Mouse (Mus musculus) testis, adult 2 months (tissue): ENCODE results near the gene Mycbp2. TPM values are rescaled to one million over a fixed set of nuclear protein-coding genes. Genes with fewer than 3 reads are reported as not detected.
A peak's percentile ranks its signal among the peaks of the same experiment; 100 is the strongest.

Source experiments
- H3K27ac ChIP-seq: fragments of 200-500 bp; 2 replicates; pipeline ENCODE4 v1.5.1; 2012; ENCODE audit warnings: low read depth, low read length; ENCODE audit not compliant: control insufficient read depth, insufficient read depth
- H3K27me3 ChIP-seq: fragments of 200-500 bp; 2 replicates; pipeline ENCODE4 v1.6.1; 2012; ENCODE audit warnings: mild to moderate bottlenecking, low read length, moderate library complexity; ENCODE audit not compliant: control insufficient read depth, insufficient read depth
- H3K36me3 ChIP-seq: fragments of 200-500 bp; 2 replicates; pipeline ENCODE4 v1.6.1; 2012; ENCODE audit warnings: mild to moderate bottlenecking, low read length; ENCODE audit not compliant: control insufficient read depth, insufficient read depth
- H3K4me1 ChIP-seq: fragments of 200-500 bp; 2 replicates; pipeline ENCODE4 v1.6.1; 2012; ENCODE audit warnings: low read length; ENCODE audit not compliant: control insufficient read depth, insufficient read depth
- H3K4me3 ChIP-seq: fragments of 200-500 bp; 2 replicates; pipeline ENCODE4 v1.5.1; 2012; ENCODE audit warnings: low read depth, mild to moderate bottlenecking, low read length, moderate library complexity, mixed read lengths; ENCODE audit not compliant: control insufficient read depth
- CTCF ChIP-seq: fragments of 200-500 bp; IDR thresholded peaks from 2 replicates; pipeline ENCODE4 v1.5.1; 2012; ENCODE audit warnings: low read depth, mild to moderate bottlenecking, inconsistent platforms, low read length, moderate library complexity; ENCODE audit not compliant: control insufficient read depth, insufficient read depth, insufficient replicate concordance
- POLR2A ChIP-seq: fragments of 200-500 bp; IDR thresholded peaks from 2 replicates; pipeline ENCODE4 v1.6.1; 2012; ENCODE audit warnings: low read depth, mild to moderate bottlenecking, inconsistent platforms, low read length, moderate library complexity; ENCODE audit not compliant: control insufficient read depth
- polyA plus RNA-seq: library from polyadenylated mRNA; depleted of rRNA; stranded (reverse); fragments of >200 nt; gene quantifications from 2 replicates; pipeline ENCODE4 v1.2.3, GENCODE M21; 2012

Gene Mycbp2
- polyA plus RNA-seq, 1 experiment = 31.6 TPM

DNA sequence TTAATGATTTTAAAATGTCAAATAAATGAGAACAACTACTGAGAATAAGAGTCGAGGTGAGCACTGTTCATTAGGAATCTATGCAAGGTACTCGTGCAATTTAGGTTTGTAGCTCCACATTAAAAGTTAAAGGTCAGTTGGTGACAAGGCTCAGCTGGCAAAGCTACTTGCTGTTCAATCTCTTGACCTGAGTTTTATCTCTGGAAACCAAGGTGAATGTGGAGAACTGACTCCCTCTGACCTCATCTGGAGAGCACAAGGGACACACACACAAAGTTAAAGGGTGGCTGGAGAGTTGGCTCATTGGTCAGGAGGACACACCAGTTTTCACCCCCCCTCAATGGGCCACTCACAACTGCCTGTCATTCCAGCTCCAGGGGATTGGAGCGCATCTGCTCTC, 245.4 kb downstream of the Mycbp2 start:
- H3K27ac ChIP-seq = no peak overlapping the region
- TF ChIP-seq POLR2A = no peak
- TF ChIP-seq CTCF = no peak
- H3K4me3 ChIP-seq = no peak overlapping the region
- H3K27me3 ChIP-seq = no peaks in the 10 kb centered on the region
- H3K36me3 ChIP-seq = no peaks in the 10 kb centered on the region
- no peaks in the 10 kb centered on the region; the same call in 1 of the 2 replicates for H3K4me1 ChIP-seq

DNA sequence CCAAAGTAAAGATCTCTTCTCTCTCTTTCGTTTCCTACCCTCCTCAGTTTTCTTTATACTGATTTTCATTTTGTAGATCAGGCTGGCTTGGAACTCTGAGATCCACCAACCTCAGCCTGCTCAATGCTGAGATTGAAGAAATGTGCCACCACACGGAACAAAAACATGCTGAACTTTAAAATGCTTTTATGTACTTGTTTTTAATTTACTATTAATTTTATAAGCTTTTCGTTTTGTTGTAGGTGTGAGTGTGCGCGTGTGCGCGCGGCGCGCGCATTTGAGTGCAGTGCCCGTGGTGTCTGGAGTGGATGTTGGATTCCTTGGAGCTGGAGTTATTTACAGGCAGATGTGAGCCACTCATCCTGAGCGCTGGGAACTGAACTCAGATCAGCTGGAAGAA, 246.3 kb downstream of the Mycbp2 start:
- TF ChIP-seq POLR2A (no peak), CTCF (no peak)
- no peaks in the 10 kb centered on the region; the same call in 1 of the 2 replicates for H3K4me1 ChIP-seq
- H3K4me3 ChIP-seq = no peak overlapping the region
- no peaks in the 10 kb centered on the region; the same call in 1 of the 2 replicates for H3K36me3 ChIP-seq
- no peaks in the 10 kb centered on the region for H3K27me3 ChIP-seq
- H3K27ac ChIP-seq = no peak overlapping the region

DNA sequence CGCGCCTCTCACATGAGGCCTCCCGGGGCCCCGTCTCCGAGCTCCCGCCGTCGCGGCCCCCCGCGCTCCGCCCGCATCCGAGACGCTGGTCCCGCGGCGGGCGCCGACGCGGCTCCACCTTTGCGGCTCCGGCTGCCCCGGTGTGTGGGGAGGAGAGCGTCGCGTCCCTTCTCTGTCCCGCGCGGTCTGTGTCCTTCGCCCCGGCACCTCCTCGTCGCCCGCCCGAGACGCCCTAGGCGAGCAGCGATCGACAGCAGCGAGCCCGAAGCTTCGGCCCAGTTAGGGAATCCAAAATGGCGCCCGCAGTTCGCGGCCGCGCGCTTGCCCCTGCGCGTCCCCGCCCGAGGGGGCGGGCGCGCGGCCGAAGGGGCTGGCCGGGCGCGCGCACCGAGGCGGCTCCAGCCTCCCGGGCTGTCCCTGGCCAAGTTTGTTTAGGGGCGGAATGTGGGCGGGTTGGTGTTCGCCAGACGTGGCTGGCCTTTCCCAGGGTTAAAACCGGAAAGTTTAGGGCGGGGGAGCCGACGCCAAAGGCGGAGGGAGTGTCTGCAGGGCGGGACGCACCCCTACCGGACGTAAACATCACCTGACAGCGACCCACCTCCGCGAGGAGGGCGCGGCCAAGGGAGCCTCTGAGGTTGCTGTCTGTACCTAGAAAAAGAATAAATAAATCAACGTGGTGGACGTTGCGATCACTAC, 247.2 kb downstream of the Mycbp2 start, which contains the start of gene Fbxl3:
Fbxl3 (minus strand) TSS at position 329 of the 696 bp plus-strand sequence.
- no peak; the same call in 1 of the 2 replicates for TF ChIP-seq POLR2A
- no peak for TF ChIP-seq CTCF
- Histone ChIP-seq H3K36me3 (no peaks in the 10 kb centered on the region; the same call in 1 of the 2 replicates), H3K4me3 (peak within 1 kb of the TSS; percentile 90), H3K27me3 (no peaks in the 10 kb centered on the region), H3K27ac (peak within 1 kb of the TSS; percentile 96), H3K4me1 (no peaks in the 10 kb centered on the region; the same call in 1 of the 2 replicates)

DNA sequence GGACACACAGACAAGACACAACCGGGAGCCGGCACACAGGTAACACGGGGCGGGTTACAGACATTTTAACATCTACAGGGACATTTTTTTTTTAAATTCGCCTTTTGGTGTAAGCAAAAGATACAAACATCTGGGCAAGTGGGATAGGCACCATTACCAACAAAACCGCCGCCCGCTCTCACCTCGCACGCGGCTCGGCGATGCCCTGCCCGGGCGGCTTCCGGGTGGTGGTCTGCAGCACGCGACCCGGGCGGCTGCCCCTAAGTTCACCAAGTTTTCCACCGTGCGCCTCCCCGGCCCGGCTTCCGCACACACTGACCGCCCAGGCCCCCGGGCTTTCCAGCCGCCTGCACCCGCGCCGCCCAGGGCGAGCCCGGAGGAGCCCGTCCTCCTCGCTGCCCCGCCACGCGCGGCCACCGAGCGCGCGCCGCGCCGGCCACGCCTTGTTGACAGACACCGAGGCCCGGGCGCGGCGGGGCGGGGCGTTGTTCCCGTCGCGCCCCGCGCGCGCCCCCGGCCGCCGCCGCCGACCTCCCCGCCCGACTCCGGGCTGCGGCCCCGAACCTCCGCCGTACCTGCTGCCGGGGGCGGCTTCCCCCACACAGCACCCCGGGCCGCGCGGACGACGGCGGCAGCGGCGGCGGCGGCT, 247.9 kb downstream of the Mycbp2 start:
- no peaks in the 10 kb centered on the region for H3K27me3 ChIP-seq
- peak overlapping the region; percentile 96 for H3K27ac ChIP-seq
- TF ChIP-seq CTCF = no peak
- TF ChIP-seq POLR2A = peak; percentile 32; the same call in 1 of the 2 replicates
- H3K4me1 ChIP-seq = no peaks in the 10 kb centered on the region; the same call in 1 of the 2 replicates
- H3K4me3 ChIP-seq = peak overlapping the region; percentile 90
- no peaks in the 10 kb centered on the region; the same call in 1 of the 2 replicates for H3K36me3 ChIP-seq

DNA sequence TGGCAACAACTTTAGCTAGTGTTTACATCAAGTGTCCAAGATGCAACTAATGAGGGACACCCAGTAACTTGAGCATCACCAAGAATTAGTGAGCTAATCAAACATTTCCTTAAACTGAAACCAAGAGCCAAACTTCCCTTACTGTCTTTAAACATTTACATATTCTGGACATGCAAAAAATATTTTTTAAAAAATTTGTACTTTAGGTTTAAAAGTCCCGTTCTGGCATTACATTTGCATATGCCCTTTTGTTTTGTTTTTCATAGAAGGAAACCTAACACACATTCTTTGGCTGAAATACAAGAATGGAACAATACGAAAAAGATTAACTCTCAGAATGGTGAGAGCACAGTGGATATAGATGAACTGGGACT, 248.4 kb downstream of the Mycbp2 start:
- H3K27me3 ChIP-seq = no peaks in the 10 kb centered on the region
- no peaks in the 10 kb centered on the region; the same call in 1 of the 2 replicates for H3K36me3 ChIP-seq
- no peaks in the 10 kb centered on the region; the same call in 1 of the 2 replicates for H3K4me1 ChIP-seq
- peak overlapping the region; percentile 96 for H3K27ac ChIP-seq
- TF ChIP-seq POLR2A = no peak
- no peak for TF ChIP-seq CTCF
- H3K4me3 ChIP-seq = peak overlapping the region; percentile 90

DNA sequence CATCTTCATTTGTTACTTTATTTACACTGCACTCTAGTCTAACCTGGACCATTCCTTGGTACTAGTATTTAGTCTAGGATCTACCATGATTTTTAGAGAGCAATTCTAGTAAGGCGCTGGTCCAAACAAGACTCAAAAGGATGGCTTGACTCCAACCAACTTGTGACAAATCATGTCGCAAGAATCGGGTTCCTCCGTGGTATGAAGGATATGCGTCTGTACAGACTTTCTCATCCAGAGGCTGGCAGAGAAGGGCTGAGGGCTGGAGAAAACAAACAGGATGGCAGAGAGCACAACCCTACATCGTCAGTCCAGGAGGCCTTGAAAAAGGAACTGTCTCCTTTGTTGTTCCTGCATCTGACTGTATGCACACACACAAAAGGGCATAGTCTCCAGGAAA, 250.0 kb downstream of the Mycbp2 start:
- TF ChIP-seq CTCF (no peak), POLR2A (no peak)
- Histone ChIP-seq H3K27ac (no peak overlapping the region), H3K4me1 (no peaks in the 10 kb centered on the region; the same call in 1 of the 2 replicates), H3K27me3 (no peaks in the 10 kb centered on the region), H3K36me3 (no peaks in the 10 kb centered on the region; the same call in 1 of the 2 replicates), H3K4me3 (no peak overlapping the region)

DNA sequence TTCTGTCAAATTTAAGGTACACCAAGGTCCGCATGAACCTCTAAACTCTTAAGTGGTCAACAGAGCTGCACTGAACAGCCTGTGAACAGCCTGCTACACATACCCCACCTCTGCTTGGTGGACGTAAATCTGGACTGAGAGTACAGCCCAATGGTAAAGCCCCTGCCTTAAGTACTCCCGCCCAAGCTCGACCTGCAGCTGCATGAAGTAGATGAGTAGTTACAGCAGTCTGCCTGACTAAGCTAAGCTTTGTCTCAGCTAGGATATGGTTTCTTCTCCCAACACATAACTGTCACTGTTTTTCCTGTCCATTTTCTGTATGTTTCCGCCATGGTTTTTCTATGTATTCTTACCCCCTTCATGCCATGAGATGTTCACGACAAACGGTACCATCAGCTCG, 250.8 kb downstream of the Mycbp2 start:
- peak overlapping the region; percentile 18; the same call in 1 of the 2 replicates for H3K4me3 ChIP-seq
- H3K27ac ChIP-seq = no peak overlapping the region
- no peaks in the 10 kb centered on the region for H3K27me3 ChIP-seq
- no peaks in the 10 kb centered on the region; the same call in 1 of the 2 replicates for H3K4me1 ChIP-seq
- H3K36me3 ChIP-seq = no peaks in the 10 kb centered on the region; the same call in 1 of the 2 replicates
- TF ChIP-seq CTCF = no peak
- TF ChIP-seq POLR2A = no peak
